In the genomic region with DNA sequence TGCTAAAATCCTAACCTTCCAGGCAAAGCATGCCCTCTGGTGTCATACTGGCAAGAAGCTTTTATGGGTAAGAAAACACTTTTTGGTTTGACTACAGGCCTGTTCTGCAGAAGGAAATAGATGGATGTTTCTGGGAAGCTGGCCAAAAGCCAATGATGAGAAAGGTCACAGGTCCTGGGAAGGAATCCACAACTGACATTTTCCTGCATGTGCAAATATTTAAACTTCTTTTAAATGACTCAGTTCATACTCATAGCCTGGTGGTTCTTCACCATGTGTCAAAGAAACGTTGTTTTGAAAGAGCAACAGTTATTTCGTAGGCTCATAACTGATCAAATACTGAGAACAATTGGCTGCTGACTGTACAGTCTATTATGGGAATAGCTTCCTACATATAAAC, we compare ENCODE assay signal across 11 mouse cellular contexts. TPM values are rescaled to one million over a fixed set of nuclear protein-coding genes. Genes with fewer than 3 reads are reported as not detected.
DNase-seq lines count a peak whose midpoint lies in the region; ATAC-seq and TF ChIP-seq lines count a peak whose summit lies in the region.
"Had no signal": no experiment of that assay in that cellular context is flagged by ENCODE, and none has a peak within 500 bp of the region (broad histone marks: within the 10 kb centered on the region; RNA-seq: fewer than 3 reads in every experiment).

No protein-coding gene starts in this region.

- no peaks in the 10 kb centered on the region for H3K9me3 ChIP-seq in heart, embryonic 12.5 days (replicated peaks)
- H3K9me3 ChIP-seq: forebrain, embryonic 13.5 days; midbrain, embryonic 10.5 days had no signal

- no peak overlapping the region for H3K27ac ChIP-seq in heart, embryonic 12.5 days (ENCODE audit: poor library complexity, severe bottlenecking)
- no peak overlapping the region for H3K27ac ChIP-seq in kidney, adult 2 months (ENCODE audit: insufficient read depth, low read depth, low read length)
- H3K27ac ChIP-seq: forebrain, embryonic 13.5 days; midbrain, embryonic 10.5 days had no signal

- no peak for TF ChIP-seq POLR2A in kidney, adult 2 months (IDR thresholded peaks at IDR 0.05; ENCODE audit: low read depth, low read length)

- intact Hi-C loops in heart, postnatal 10 days (cut with DNase I) = loop anchor here (5.0 kb wide), 1 partner anchor 360 kb away; no protein-coding TSS in a partner anchor

- no peak overlapping the region for H3K4me3 ChIP-seq in heart, embryonic 12.5 days
- H3K4me3 ChIP-seq in kidney, adult 2 months (ENCODE audit: insufficient read depth, low read depth, low read length) = no peak overlapping the region
- H3K4me3 ChIP-seq: forebrain, embryonic 13.5 days; midbrain, embryonic 10.5 days had no signal

- H3K27me3 ChIP-seq in heart, embryonic 12.5 days (replicated peaks) = no peaks in the 10 kb centered on the region
- H3K27me3 ChIP-seq in kidney, adult 2 months (replicated peaks; ENCODE audit: control insufficient read depth, insufficient read depth, low read length) = no peaks in the 10 kb centered on the region
- H3K27me3 ChIP-seq: CH12.LX; forebrain, embryonic 13.5 days had no signal

- no peak for ATAC-seq in heart, embryonic 12.5 days (ENCODE audit: insufficient number of reproducible peaks, low FRiP score)
- ATAC-seq: forebrain, embryonic 13.5 days had no signal

- H3K4me1 ChIP-seq in heart, embryonic 12.5 days (replicated peaks) = peaks cover 6% of the 10 kb centered on the region
- H3K4me1 ChIP-seq in kidney, adult 2 months (ENCODE audit: control insufficient read depth, insufficient read depth, low read length) = no peaks in the 10 kb centered on the region

- TF ChIP-seq CTCF in kidney, adult 2 months (conservative IDR thresholded peaks at IDR 0.05; ENCODE audit: insufficient read depth, insufficient read length, low read depth, low read length) = no peak

- H3K36me3 ChIP-seq in heart, embryonic 12.5 days = peaks cover 22% of the 10 kb centered on the region
- peaks cover 5% of the 10 kb centered on the region for H3K36me3 ChIP-seq in kidney, adult 2 months (ENCODE audit: control insufficient read depth, insufficient read depth, low read length)

- no peak overlapping the region for H3K9ac ChIP-seq in heart, embryonic 12.5 days
- H3K9ac ChIP-seq: forebrain, embryonic 13.5 days had no signal

- peak; percentile 20 to 43 for DNase-seq in heart, postnatal 10 days
- peak; percentile 90 for DNase-seq in adipocyte (ENCODE audit: low spot score)
- peak; percentile 65 for DNase-seq in kidney, adult 2 months
- DNase-seq in lung, postnatal 10 days = peak; percentile 64
- no peak for DNase-seq in ovary, adult 18-20 months (ENCODE audit: low spot score)
- no peak for DNase-seq in embryo, embryonic 11 days
- no peak for DNase-seq in embryo, embryonic 10.5 days (ENCODE audit: low spot score)

- WGBS in heart, embryonic 12.5 days = 62% methylated on average over 2 of the region's 2 CpGs
- 46% methylated on average over 2 of the region's 2 CpGs for WGBS in kidney, adult 2 months

- no peak overlapping the region for H3K4me2 ChIP-seq in heart, embryonic 12.5 days
- H3K4me2 ChIP-seq: forebrain, embryonic 13.5 days had no signal

RNA-seq across cellular contexts. Expression of gene Zfp40, which starts 5.4 kb away (rescaled TPM):
- total RNA-seq in heart, postnatal 10 days (2021) = 1 to 10 TPM; 7.9 to 9.0 TPM
- 10.2 and 11.4 TPM in 2 replicates for polyA plus RNA-seq in heart, embryonic 12.5 days (2016; fragmentation: Nextera tagmentation; extraction: Ambion mirVana)
- polyA plus RNA-seq in kidney, adult 2 months (2012; rRNA removed) = 0.64 and 1.3 TPM in 2 replicates

Comparison
In these comparisons a context has a peak if more than half of its experiments do, and no peak if none do; other contexts are left out.
1. DNase-seq: peak in heart, postnatal 10 days (2 of 2), adipocyte (single experiment), kidney, adult 2 months (single experiment) and lung, postnatal 10 days (single experiment); none in ovary, adult 18-20 months (single experiment), embryo, embryonic 11 days (single experiment) and embryo, embryonic 10.5 days (single experiment).